Mouse (Mus musculus): Measurements from ENCODE around the gene Igsf10. TPM values are rescaled to one million over a fixed set of nuclear protein-coding genes. Genes with fewer than 3 reads are reported as not detected.

Gene Igsf10
- 2.2 and 5.8 TPM in 2 replicates for polyA plus RNA-seq (2012; rRNA removed)

DNA sequence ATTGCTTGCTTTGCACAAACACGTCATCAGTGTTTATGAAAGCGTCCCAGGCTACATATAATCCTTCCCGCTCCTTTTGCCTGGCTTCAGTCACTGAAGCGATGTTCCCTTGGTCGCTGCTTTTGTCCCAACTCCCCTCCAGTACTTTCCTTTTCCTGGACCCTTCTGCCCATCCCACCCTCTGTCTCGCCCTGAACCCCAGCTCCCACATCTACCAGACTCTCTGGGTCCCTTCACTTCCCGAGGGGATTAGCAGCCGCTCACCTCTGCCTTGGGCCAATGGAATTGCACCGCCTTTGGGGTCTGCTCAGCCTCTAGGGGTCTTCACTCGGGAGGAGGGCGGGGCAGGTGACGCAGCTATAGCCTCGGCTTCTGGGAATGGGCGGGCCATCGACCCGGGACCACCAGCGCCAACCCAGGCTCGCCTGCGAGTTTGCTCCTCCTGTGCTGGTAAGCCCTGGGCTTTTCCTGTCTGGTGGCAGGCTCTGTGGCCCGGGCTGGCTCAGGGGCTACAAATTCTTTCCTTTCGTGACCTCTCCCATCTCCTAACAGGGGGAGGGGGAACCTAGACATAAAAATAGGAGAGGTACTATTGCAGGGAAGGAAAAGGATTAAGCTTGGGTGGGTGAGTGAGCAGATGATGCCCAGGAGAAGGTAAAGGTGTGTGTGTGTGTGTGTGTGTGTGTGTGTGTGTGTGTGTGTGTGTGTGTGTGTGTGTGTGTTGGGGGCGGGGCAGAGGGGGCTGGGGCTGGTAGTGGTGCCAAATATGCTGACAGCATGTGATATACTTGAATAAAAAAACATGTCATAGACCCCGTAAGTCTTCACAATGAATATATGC, at the start of gene Igsf10:
Gene Igsf10, minus strand, starts transcription at position 330 of the 841 bp plus-strand sequence.

Other genes with a start within 250 kb of the Igsf10 start
- 0.08 and 0.15 TPM in 2 replicates for gene Gpr171, start 242.6 kb downstream of the Igsf10 start, polyA plus RNA-seq (2012; rRNA removed)
- 0.19 and 0.41 TPM in 2 replicates for gene P2ry14, start 190.8 kb downstream of the Igsf10 start, polyA plus RNA-seq (2012; rRNA removed)
- gene Gpr87, start 149.3 kb downstream of the Igsf10 start, polyA plus RNA-seq (2012; rRNA removed) = 0.04 TPM in 1 of 2 replicates, not detected in the other
- 0.47 and 0.80 TPM in 2 replicates for gene P2ry13, start 133.5 kb downstream of the Igsf10 start, polyA plus RNA-seq (2012; rRNA removed)
- 1.5 and 2.6 TPM in 2 replicates for gene P2ry12, start 81.5 kb downstream of the Igsf10 start, polyA plus RNA-seq (2012; rRNA removed)

All from central nervous system, embryonic 11.5 days (tissue).